In the genomic region with DNA sequence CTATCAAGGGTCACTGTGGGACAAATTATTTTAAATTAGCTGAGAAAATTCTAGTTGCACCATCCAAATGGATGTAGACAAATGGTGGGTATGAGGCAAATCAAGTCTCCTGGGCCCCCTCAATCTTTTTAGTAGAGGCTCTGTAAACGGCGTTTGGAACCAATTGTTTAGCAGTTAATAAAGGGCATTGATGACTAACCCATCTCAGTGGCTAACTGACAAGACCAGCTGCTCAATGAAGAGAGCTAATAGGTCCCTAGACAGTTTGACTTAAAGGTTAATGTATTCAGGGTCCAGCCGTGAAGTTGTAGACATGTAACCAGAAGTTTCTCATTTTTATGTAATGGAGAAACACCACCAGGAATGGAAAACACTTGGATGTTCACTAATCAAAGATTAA, we compare ENCODE assay signal across 14 mouse cellular contexts.
"Had no signal": no experiment of that assay in that cellular context is flagged by ENCODE, and none has a peak within 500 bp of the region (broad histone marks: within the 10 kb centered on the region; RNA-seq: fewer than 3 reads in every experiment).

No protein-coding gene starts in this region.

- H3K27me3 ChIP-seq: liver, embryonic 15.5 days had no signal

- H3K4me1 ChIP-seq: limb, embryonic 10.5 days; liver, embryonic 15.5 days; midbrain, embryonic 10.5 days had no signal

- H3K9me3 ChIP-seq: limb, embryonic 10.5 days; liver, embryonic 15.5 days; midbrain, embryonic 10.5 days had no signal

- H3K27ac ChIP-seq: left cerebral cortex, adult 2 months; limb, embryonic 10.5 days; liver, embryonic 15.5 days; midbrain, embryonic 10.5 days; stomach, postnatal 0 days had no signal

- H3K36me3 ChIP-seq: limb, embryonic 10.5 days; liver, embryonic 15.5 days; midbrain, embryonic 10.5 days had no signal

- H3K9ac ChIP-seq: liver, embryonic 15.5 days had no signal

- DNase-seq: kidney, adult 8-10 months; kidney, postnatal 25 days; lung, adult 2 months; lung, postnatal 36 days; right cerebral cortex, adult 18-20 months; right cerebral cortex, postnatal 25 days; thymus, postnatal 4 days had no signal

- H3K4me2 ChIP-seq: liver, embryonic 11.5 days; liver, embryonic 15.5 days had no signal

- H3K4me3 ChIP-seq: left cerebral cortex, adult 2 months; limb, embryonic 10.5 days; liver, embryonic 15.5 days; midbrain, embryonic 10.5 days had no signal

- ATAC-seq: lung, postnatal 0 days had no signal
